Mouse (Mus musculus) stomach, postnatal 0 days (tissue): Measurements from ENCODE around the gene Stx19.

Experiments
- CTCF ChIP-seq: IDR thresholded peaks from 2 replicates; pipeline ENCODE4 v1.5.1; 2016; ENCODE audit warnings: antibody characterized with exemption, low read depth, mild to moderate bottlenecking, moderate library complexity
- EP300 ChIP-seq: optimal IDR thresholded peaks from 2 replicates; pipeline ENCODE3; 2016; ENCODE audit warnings: antibody characterized with exemption

DNA sequence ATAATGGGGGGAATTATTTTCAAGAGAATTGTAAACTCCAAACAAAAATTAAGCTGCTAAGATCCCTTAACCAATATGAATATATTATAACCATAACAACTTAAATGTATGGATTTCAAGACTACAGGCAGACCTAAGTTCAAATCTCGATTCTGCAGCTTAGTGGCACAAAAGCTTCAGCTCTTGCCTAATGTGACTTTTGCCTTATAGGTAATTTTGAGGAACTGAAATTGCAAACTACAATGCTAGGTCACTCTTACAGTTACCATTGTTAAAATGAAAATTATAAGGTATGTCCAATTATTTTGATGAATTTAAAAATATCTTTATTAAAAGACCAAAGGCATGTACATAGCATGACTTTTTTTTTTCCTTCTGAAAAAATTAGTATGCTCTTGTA, 17.9 kb upstream of the Stx19 start:
- TF ChIP-seq CTCF (no peak), EP300 (no peak)
